Mouse (Mus musculus) lung, adult 2 months (tissue): ENCODE data around the gene Vamp2.

Experiments used
- CTCF ChIP-seq: fragments of 200-500 bp; IDR thresholded peaks from 2 replicates; pipeline ENCODE4 v1.5.1; 2011; ENCODE audit warnings: mild to moderate bottlenecking, low read length, control low read depth; ENCODE audit not compliant: insufficient read depth
- POLR2A ChIP-seq: fragments of 200-500 bp; IDR thresholded peaks from 2 replicates; pipeline ENCODE4 v1.6.1; 2011; ENCODE audit warnings: low read depth, mild to moderate bottlenecking, control low read depth, low read length, borderline replicate concordance; ENCODE audit errors: extremely low read depth

DNA sequence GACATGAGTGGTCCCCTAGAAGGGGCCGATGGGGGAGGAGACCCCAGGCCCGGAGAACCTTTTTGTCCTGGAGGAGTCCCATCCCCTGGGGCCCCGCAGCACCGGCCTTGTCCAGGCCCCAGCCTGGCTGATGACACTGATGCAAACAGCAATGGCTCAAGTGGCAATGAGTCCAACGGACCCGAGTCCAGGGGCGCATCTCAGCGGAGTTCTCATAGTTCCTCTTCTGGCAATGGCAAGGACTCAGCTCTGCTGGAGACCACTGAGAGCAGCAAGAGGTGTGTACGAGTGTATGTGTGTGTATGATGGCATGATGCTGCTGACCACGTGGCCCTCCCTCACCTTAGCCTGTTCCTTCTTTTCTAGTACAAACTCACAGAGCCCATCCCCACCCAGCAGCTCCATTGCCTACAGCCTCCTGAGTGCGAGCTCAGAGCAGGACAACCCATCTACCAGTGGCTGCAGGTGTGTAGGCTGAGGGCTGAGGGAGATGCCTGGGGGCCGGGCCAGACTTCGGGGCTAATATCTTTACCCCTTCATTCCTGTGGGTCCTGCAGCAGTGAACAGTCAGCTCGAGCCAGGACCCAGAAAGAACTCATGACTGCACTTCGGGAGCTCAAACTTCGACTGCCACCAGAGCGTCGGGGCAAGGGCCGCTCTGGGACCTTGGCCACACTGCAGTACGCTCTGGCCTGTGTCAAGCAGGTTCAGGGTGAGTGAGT is 12.5 kb downstream of the Vamp2 start:
- no peak for TF ChIP-seq POLR2A
- no peak for TF ChIP-seq CTCF
